Mouse (Mus musculus) neural tube, embryonic 12.5 days (tissue): Measurements from ENCODE around the gene Dnah6. TPM values are rescaled to one million over a fixed set of nuclear protein-coding genes. Genes with fewer than 3 reads are reported as not detected.

ENCODE experiments used
- ATAC-seq: fragments of 200-750 bp; cut with Nextera tagmentation; 2 replicates; pipeline ENCODE4 v1.8.0; 2017; ENCODE audit warnings: low read depth, mild to moderate bottlenecking, moderate TSS enrichment, moderate library complexity; ENCODE audit not compliant: low FRiP score
- H3K27ac ChIP-seq: fragments of 300-500 bp; sonication (generic); 2 replicates; pipeline ENCODE4 v1.5.1; 2016
- H3K27me3 ChIP-seq: fragments of 300-500 bp; sonication (generic); replicated peaks from 2 replicates; pipeline ENCODE4 v1.6.1; 2016; ENCODE audit warnings: mild to moderate bottlenecking
- H3K36me3 ChIP-seq: fragments of 300-500 bp; sonication (generic); 2 replicates; pipeline ENCODE4 v1.6.1; 2016; ENCODE audit warnings: mild to moderate bottlenecking
- H3K4me1 ChIP-seq: fragments of 300-500 bp; sonication (generic); 2 replicates; pipeline ENCODE4 v1.6.1; 2016
- H3K4me2 ChIP-seq: fragments of 300-500 bp; sonication (generic); replicated peaks from 2 replicates; pipeline ENCODE4 v1.6.1; 2016; ENCODE audit warnings: mild to moderate bottlenecking
- H3K4me3 ChIP-seq: fragments of 300-500 bp; sonication (generic); 2 replicates; pipeline ENCODE4 v1.5.1; 2016
- H3K9ac ChIP-seq: fragments of 300-500 bp; sonication (generic); 2 replicates; pipeline ENCODE4 v1.6.1; 2016; ENCODE audit warnings: mild to moderate bottlenecking
- H3K9me3 ChIP-seq: fragments of 300-500 bp; sonication (generic); 2 replicates; pipeline ENCODE4 v1.6.1; 2016; ENCODE audit warnings: mild to moderate bottlenecking
- WGBS: fragments of 180-500 bp; shearing (Covaris S2); methylation state at CpG from one replicate; pipeline ENCODE4 v1.1.7; 2016; 5-methylcytosine and 5-hydroxymethylcytosine counted together
- polyA plus RNA-seq: library from polyadenylated mRNA; unstranded; fragments of >200 nt; fragmentation: Nextera tagmentation; extraction: Ambion mirVana; gene quantifications from 2 replicates; pipeline ENCODE4 v1.2.1, GENCODE M21; 2016

Dnah6 gene
- polyA plus RNA-seq, 1 experiment from 2014 or later = 0.05 TPM

DNA sequence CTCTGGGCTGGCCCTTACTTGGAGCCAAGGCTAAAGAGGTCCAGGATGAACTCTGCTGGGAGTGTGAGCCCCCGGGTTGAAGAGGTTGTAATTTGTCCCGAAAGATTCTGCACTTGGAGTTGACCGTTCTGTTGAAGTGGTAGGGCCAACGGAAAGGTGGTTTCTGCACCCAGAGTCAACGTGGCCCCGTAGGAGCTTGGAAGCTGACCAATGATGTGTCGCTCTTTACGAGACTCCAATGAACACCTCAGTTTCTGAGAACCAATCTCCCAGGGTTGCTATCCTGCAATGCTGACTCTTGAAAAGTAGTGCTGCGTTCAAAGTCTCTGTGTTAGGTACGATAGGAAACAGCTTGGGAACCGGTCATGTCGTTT is 27.6 kb upstream of the Dnah6 start:
- no peak overlapping the region for H3K27ac ChIP-seq
- peak overlapping the region; percentile 78 for H3K4me2 ChIP-seq
- ATAC-seq = peak; percentile 19; the same call in 1 of the 2 replicates
- peak overlapping the region; percentile 76 for H3K4me3 ChIP-seq
- H3K4me1 ChIP-seq = peaks cover 10% of the 10 kb centered on the region
- WGBS = 9% methylated on average over 12 of the region's 12 CpGs
- no peaks in the 10 kb centered on the region for H3K36me3 ChIP-seq
- H3K9me3 ChIP-seq = no peaks in the 10 kb centered on the region
- peak overlapping the region; percentile 94 for H3K9ac ChIP-seq
- no peaks in the 10 kb centered on the region for H3K27me3 ChIP-seq

GRCm38 (mm10) chr6:73248237-73249048 is 27.0 kb upstream of the Dnah6 start, which contains the start of gene Suclg1:
Gene Suclg1 (plus strand): TSS chr6:73248382.
- under 1% methylated on average over 58 of the region's 58 CpGs for WGBS
- peak; percentile 96 for ATAC-seq
- H3K4me2 ChIP-seq = peak within 1 kb of the TSS; percentile 78
- H3K9ac ChIP-seq = peak within 1 kb of the TSS; percentile 94
- H3K4me1 ChIP-seq = peaks cover 10% of the 10 kb centered on the region
- peak within 1 kb of the TSS; percentile 23; the same call in 1 of the 2 replicates for H3K27ac ChIP-seq
- H3K36me3 ChIP-seq = no peaks in the 10 kb centered on the region
- H3K4me3 ChIP-seq = peak within 1 kb of the TSS; percentile 76
- no peaks in the 10 kb centered on the region for H3K27me3 ChIP-seq
- H3K9me3 ChIP-seq = no peaks in the 10 kb centered on the region

- ATAC-seq = no peak
- Histone ChIP-seq H3K4me1 (peaks cover 10% of the 10 kb centered on the region), H3K9ac (no peak overlapping the region), H3K27ac (no peak overlapping the region), H3K4me2 (peak overlapping the region; percentile 78), H3K4me3 (peak overlapping the region; percentile 76), H3K27me3 (no peaks in the 10 kb centered on the region), H3K36me3 (no peaks in the 10 kb centered on the region), H3K9me3 (no peaks in the 10 kb centered on the region)
- WGBS = 42% methylated on average over 4 of the region's 4 CpGs
These were observed 26.0 kb upstream of the Dnah6 start for GRCm38 (mm10) chr6:73247452-73247851.

DNA sequence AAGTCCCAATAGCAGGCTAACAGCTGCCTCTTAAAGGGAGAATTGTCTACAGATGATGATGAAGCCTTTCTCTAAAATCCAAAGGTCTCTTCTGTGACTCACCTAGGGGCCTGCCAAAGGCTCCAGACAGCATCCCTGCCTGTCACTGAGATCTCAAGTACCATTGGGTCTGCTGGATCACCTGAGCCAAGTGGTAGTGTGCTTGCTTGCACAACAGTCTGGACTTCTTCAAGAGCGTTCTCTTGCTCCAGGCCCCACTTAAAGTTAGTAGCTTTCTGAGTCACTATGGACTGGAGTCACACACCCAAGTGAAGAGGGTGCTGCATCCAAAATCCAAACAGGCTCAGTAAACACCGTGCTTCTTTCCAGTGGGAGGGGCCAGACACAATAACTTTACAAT is 25.4 kb upstream of the Dnah6 start:
- H3K9me3 ChIP-seq = no peaks in the 10 kb centered on the region
- H3K4me3 ChIP-seq = no peak overlapping the region
- 82% methylated on average over 2 of the region's 2 CpGs for WGBS
- ATAC-seq = no peak
- H3K27me3 ChIP-seq = no peaks in the 10 kb centered on the region
- H3K9ac ChIP-seq = no peak overlapping the region
- peaks cover 10% of the 10 kb centered on the region for H3K4me1 ChIP-seq
- no peaks in the 10 kb centered on the region for H3K36me3 ChIP-seq
- no peak overlapping the region for H3K4me2 ChIP-seq
- no peak overlapping the region for H3K27ac ChIP-seq

- Histone ChIP-seq H3K36me3 (no peaks in the 10 kb centered on the region), H3K9me3 (no peaks in the 10 kb centered on the region), H3K4me3 (no peak overlapping the region), H3K4me2 (no peak overlapping the region), H3K27me3 (no peaks in the 10 kb centered on the region), H3K4me1 (no peaks in the 10 kb centered on the region), H3K27ac (no peak overlapping the region), H3K9ac (no peak overlapping the region)
- WGBS = 75% methylated on average over 3 of the region's 3 CpGs
- no peak for ATAC-seq
These were observed 14.2 kb upstream of the Dnah6 start for GRCm38 (mm10) chr6:73235650-73236049.

DNA sequence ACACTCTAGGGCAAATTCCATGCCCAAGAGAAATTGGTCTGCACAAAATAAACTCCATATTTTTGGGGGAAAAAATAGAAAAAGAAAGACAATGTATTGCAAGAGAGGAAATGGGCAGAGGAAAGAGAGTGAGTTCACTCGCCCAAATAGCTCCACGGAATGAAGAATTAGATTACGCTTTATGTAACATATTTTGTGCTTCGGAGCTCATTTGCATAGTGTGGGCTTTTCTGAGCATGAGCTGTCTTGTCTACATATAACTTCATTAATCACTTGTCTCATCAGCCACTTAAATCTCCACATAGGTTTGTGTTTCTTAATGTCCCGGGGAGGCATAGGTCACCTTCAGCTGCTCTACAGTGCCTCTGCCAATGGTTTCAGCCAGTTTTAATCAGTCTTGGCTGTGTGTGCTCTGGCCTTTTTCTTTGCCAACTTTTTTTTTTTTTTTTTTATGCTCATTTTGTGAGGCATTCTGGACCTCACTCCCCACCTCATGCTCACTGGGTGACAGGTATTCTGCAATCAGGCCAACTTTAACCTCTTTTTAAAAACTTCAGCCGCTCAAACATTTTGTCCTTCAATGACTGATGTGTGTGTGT is 12.9 kb upstream of the Dnah6 start:
- Histone ChIP-seq H3K4me3 (no peak overlapping the region), H3K9me3 (no peaks in the 10 kb centered on the region), H3K27ac (no peak overlapping the region), H3K4me2 (no peak overlapping the region), H3K27me3 (no peaks in the 10 kb centered on the region), H3K9ac (no peak overlapping the region), H3K36me3 (no peaks in the 10 kb centered on the region), H3K4me1 (no peaks in the 10 kb centered on the region)
- 93% methylated on average over 6 of the region's 6 CpGs for WGBS
- ATAC-seq = no peak

DNA sequence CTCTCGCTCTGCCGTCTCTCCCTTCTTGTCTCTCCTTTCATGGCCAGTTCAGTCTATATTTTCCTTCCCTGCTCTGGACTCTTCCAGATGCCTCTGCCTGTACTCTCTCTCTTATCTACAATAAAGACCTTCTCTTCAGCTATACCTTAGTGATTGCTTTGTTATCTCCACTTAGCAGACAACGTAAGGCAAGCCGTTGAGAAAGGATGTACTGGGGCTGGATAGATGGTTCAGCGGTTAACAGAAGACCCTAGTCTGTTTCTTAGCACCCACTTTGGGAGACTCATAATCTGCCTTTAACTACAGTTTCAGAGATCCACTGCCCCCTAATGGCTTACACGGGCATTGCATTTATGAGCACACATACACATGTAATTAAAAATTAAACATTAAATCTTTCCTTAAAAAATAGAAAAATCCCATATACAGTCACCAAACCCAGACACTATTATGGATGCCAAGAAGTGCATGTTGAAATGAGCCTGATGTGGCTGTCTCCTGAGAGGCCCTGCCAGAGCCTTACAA is 11.8 kb upstream of the Dnah6 start:
- Histone ChIP-seq H3K27me3 (no peaks in the 10 kb centered on the region), H3K4me1 (no peaks in the 10 kb centered on the region), H3K36me3 (no peaks in the 10 kb centered on the region), H3K9me3 (no peaks in the 10 kb centered on the region), H3K4me3 (no peak overlapping the region), H3K9ac (no peak overlapping the region), H3K4me2 (no peak overlapping the region), H3K27ac (no peak overlapping the region)
- ATAC-seq = no peak
- 93% methylated on average over 6 of the region's 6 CpGs for WGBS

GRCm38 (mm10) chr6:73232152-73232584 is 10.7 kb upstream of the Dnah6 start:
- Histone ChIP-seq H3K4me2 (no peak overlapping the region), H3K9me3 (no peaks in the 10 kb centered on the region), H3K4me3 (no peak overlapping the region), H3K9ac (no peak overlapping the region), H3K27me3 (no peaks in the 10 kb centered on the region), H3K4me1 (no peaks in the 10 kb centered on the region), H3K36me3 (no peaks in the 10 kb centered on the region), H3K27ac (no peak overlapping the region)
- no peak for ATAC-seq
- 86% methylated on average over 12 of the region's 12 CpGs for WGBS

DNA sequence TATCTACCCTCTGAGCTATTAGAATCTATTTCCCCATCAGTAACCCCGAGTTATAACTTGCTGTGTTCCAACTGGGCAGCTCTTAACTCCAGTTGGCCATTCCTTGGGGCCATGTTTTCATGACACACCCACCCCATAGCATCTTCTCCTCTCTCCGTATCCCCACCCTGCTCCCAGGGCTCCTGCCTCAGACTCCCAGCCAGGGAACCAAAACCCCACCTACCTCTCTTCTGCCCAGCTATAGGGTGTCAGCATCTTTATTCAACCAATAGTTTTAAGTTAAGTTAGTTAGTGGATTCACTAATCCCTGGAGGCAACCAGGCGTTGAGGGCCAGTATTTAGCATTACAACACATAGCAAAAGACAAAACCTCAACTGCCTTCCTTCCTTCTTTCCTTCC is 7.4 kb upstream of the Dnah6 start:
- no peak for ATAC-seq
- Histone ChIP-seq H3K4me2 (no peak overlapping the region), H3K4me1 (no peaks in the 10 kb centered on the region), H3K9ac (no peak overlapping the region), H3K4me3 (no peak overlapping the region), H3K27me3 (no peaks in the 10 kb centered on the region), H3K9me3 (no peaks in the 10 kb centered on the region), H3K27ac (no peak overlapping the region), H3K36me3 (no peaks in the 10 kb centered on the region)
- WGBS = 79% methylated on average over 3 of the region's 3 CpGs

- H3K9ac ChIP-seq = no peak overlapping the region
- ATAC-seq = no peak
- no peak overlapping the region for H3K27ac ChIP-seq
- no peaks in the 10 kb centered on the region for H3K27me3 ChIP-seq
- H3K9me3 ChIP-seq = no peaks in the 10 kb centered on the region
- H3K4me1 ChIP-seq = no peaks in the 10 kb centered on the region
- 68% methylated on average over 4 of the region's 4 CpGs for WGBS
- H3K36me3 ChIP-seq = no peaks in the 10 kb centered on the region
- no peak overlapping the region for H3K4me2 ChIP-seq
- H3K4me3 ChIP-seq = no peak overlapping the region
These were observed 7.0 kb upstream of the Dnah6 start for GRCm38 (mm10) chr6:73228408-73228807.

- no peak for ATAC-seq
These were observed 6.1 kb upstream of the Dnah6 start for GRCm38 (mm10) chr6:73227376-73228158.

More at GRCm38 (mm10) chr6:73227376-73228158, 6.1 kb upstream of the Dnah6 start:
- Histone ChIP-seq H3K36me3 (no peaks in the 10 kb centered on the region), H3K27ac (no peak overlapping the region), H3K4me3 (no peak overlapping the region), H3K9me3 (no peaks in the 10 kb centered on the region), H3K4me2 (no peak overlapping the region), H3K27me3 (no peaks in the 10 kb centered on the region), H3K4me1 (peaks cover 3% of the 10 kb centered on the region), H3K9ac (no peak overlapping the region)
- WGBS = 53% methylated on average over 10 of the region's 10 CpGs
